Comparison of ENCODE assay signal across 8 mouse cellular contexts in genomic region chr7:35080843-35081338, GRCm38 (mm10). TPM values are rescaled to one million over a fixed set of nuclear protein-coding genes. Genes with fewer than 3 reads are reported as not detected.
A peak's percentile ranks its signal among the peaks of the same experiment; 100 is the strongest.
DNase-seq lines count a peak whose midpoint lies in the region; ATAC-seq lines count a peak whose summit lies in the region.

No protein-coding gene starts in this region.

- H3K27ac ChIP-seq in hindbrain, embryonic 16.5 days (ENCODE audit: low read depth, low read length): no peak overlapping the region
- H3K27ac ChIP-seq in hindbrain, embryonic 13.5 days: no peak overlapping the region
- peak overlapping the region; percentile 33; the same call in 1 of the 2 replicates for H3K27ac ChIP-seq in stomach, embryonic 14.5 days (ENCODE audit: low read length)

- no peak overlapping the region for H3K9ac ChIP-seq in hindbrain, embryonic 16.5 days (ENCODE audit: low read depth, low read length)
- H3K9ac ChIP-seq in hindbrain, embryonic 13.5 days: no peak overlapping the region
- no peak overlapping the region for H3K9ac ChIP-seq in stomach, embryonic 14.5 days (replicated peaks; ENCODE audit: low read depth, low read length)

- no peaks in the 10 kb centered on the region for H3K36me3 ChIP-seq in hindbrain, embryonic 16.5 days (ENCODE audit: control insufficient read depth, insufficient read depth, low read length)
- no peaks in the 10 kb centered on the region for H3K36me3 ChIP-seq in hindbrain, embryonic 13.5 days
- no peaks in the 10 kb centered on the region for H3K36me3 ChIP-seq in stomach, embryonic 14.5 days (ENCODE audit: control insufficient read depth, insufficient read depth, low read length)

- no peaks in the 10 kb centered on the region for H3K4me1 ChIP-seq in hindbrain, embryonic 16.5 days (ENCODE audit: control insufficient read depth, insufficient read depth, low read depth, low read length)
- peaks cover 5% of the 10 kb centered on the region for H3K4me1 ChIP-seq in hindbrain, embryonic 13.5 days (replicated peaks)
- H3K4me1 ChIP-seq in stomach, embryonic 14.5 days (ENCODE audit: control insufficient read depth, insufficient read depth, low read length): peaks cover 3% of the 10 kb centered on the region; the same call in 1 of the 2 replicates

- peak; percentile 12 for DNase-seq in embryo, embryonic 9.5 days (ENCODE audit: extremely low spot score)
- peak; percentile 52 to 62 for DNase-seq in heart, postnatal 14 days
- peak; percentile 10 for DNase-seq in liver
- DNase-seq in right cerebral cortex, adult 2 months (ENCODE audit: low spot score in 2 of 2): no peak
- no peak for DNase-seq in frontal cortex, postnatal 14 days (ENCODE audit: low spot score in 2 of 2)

- H3K4me2 ChIP-seq in hindbrain, embryonic 16.5 days (ENCODE audit: low read length): peak overlapping the region; percentile 7; the same call in 1 of the 2 replicates
- H3K4me2 ChIP-seq in hindbrain, embryonic 13.5 days: no peak overlapping the region
- H3K4me2 ChIP-seq in stomach, embryonic 14.5 days (replicated peaks; ENCODE audit: low read depth, low read length): peak overlapping the region; percentile 20; the same call in 1 of the 2 replicates

- no peaks in the 10 kb centered on the region for H3K27me3 ChIP-seq in hindbrain, embryonic 16.5 days (replicated peaks; ENCODE audit: control insufficient read depth, insufficient read depth, low read length)
- peaks cover 5% of the 10 kb centered on the region; the same call in 1 of the 2 replicates for H3K27me3 ChIP-seq in hindbrain, embryonic 13.5 days
- no peaks in the 10 kb centered on the region for H3K27me3 ChIP-seq in stomach, embryonic 14.5 days (ENCODE audit: control insufficient read depth, insufficient read depth, low read length)

- H3K4me3 ChIP-seq in hindbrain, embryonic 16.5 days (ENCODE audit: low read length): no peak overlapping the region
- H3K4me3 ChIP-seq in hindbrain, embryonic 13.5 days: no peak overlapping the region
- H3K4me3 ChIP-seq in stomach, embryonic 14.5 days (ENCODE audit: low read depth, low read length): no peak overlapping the region

- intact Hi-C loops in heart, postnatal 14 days (cut with DNase I): loop anchor here (2.0 to 5.0 kb wide), 2 partner anchors 24 to 36 kb away; partner anchors contain the start of genes Cebpa and Cebpg

- WGBS in hindbrain, embryonic 16.5 days: 46% methylated on average over 10 of the region's 10 CpGs
- 45% methylated on average over 10 of the region's 10 CpGs for WGBS in hindbrain, embryonic 13.5 days
- WGBS in stomach, embryonic 14.5 days: 27% methylated on average over 10 of the region's 10 CpGs

- ATAC-seq in hindbrain, embryonic 16.5 days: no peak
- ATAC-seq in hindbrain, embryonic 13.5 days (ENCODE audit: low FRiP score): no peak
- ATAC-seq in stomach, embryonic 14.5 days (ENCODE audit: insufficient number of reproducible peaks, insufficient read depth, low FRiP score, low read depth): no peak

- H3K9me3 ChIP-seq in hindbrain, embryonic 16.5 days (ENCODE audit: control insufficient read depth, low read length): no peaks in the 10 kb centered on the region
- H3K9me3 ChIP-seq in hindbrain, embryonic 13.5 days: no peaks in the 10 kb centered on the region
- no peaks in the 10 kb centered on the region for H3K9me3 ChIP-seq in stomach, embryonic 14.5 days (ENCODE audit: control insufficient read depth, low read depth, low read length)

RNA-seq across cellular contexts. Expression of gene Cebpg, which starts 24.5 kb away (rescaled TPM):
- 25.5 and 30.0 TPM in 2 replicates for polyA plus RNA-seq in hindbrain, embryonic 16.5 days (2015; fragmentation: Nextera tagmentation; extraction: Ambion mirVana)
- polyA plus RNA-seq in hindbrain, embryonic 13.5 days (2015; fragmentation: Nextera tagmentation; extraction: Ambion mirVana): 38.6 and 41.4 TPM in 2 replicates
- total RNA-seq in heart, postnatal 14 days (2021): 10 to 100 TPM; 27.8 to 29.1 TPM
- polyA plus RNA-seq in stomach, embryonic 14.5 days (2014; fragmentation: Nextera tagmentation; extraction: Ambion mirVana): 34.0 and 36.2 TPM in 2 replicates

RNA-seq across cellular contexts. Expression of gene Cebpa, which starts 38.2 kb away (rescaled TPM):
- polyA plus RNA-seq in hindbrain, embryonic 16.5 days (2015; fragmentation: Nextera tagmentation; extraction: Ambion mirVana): 0.75 and 0.86 TPM in 2 replicates
- polyA plus RNA-seq in hindbrain, embryonic 13.5 days (2015; fragmentation: Nextera tagmentation; extraction: Ambion mirVana): 0.47 and 0.60 TPM in 2 replicates
- 10 to 100 TPM in 1 of 2 experiments, 1 to 10 TPM in 1; 5.2 to 11.5 TPM for total RNA-seq in heart, postnatal 14 days (2021)
- 3.7 and 4.0 TPM in 2 replicates for polyA plus RNA-seq in stomach, embryonic 14.5 days (2014; fragmentation: Nextera tagmentation; extraction: Ambion mirVana)

Comparison
In these comparisons a context has a peak if more than half of its experiments do, and no peak if none do; other contexts are left out.
1. DNase-seq: peak in embryo, embryonic 9.5 days (single experiment), heart, postnatal 14 days (2 of 2) and liver (single experiment); none in right cerebral cortex, adult 2 months (0 of 2) and frontal cortex, postnatal 14 days (0 of 2).